Mouse (Mus musculus) heart, postnatal 0 days (tissue): ENCODE measurements around the gene Sync. TPM values are rescaled to one million over a fixed set of nuclear protein-coding genes. Genes with fewer than 3 reads are reported as not detected.

Experiments
- ATAC-seq: fragments of 200-750 bp; cut with Nextera tagmentation; 2 replicates; pipeline ENCODE4 v1.8.0; 2017; ENCODE audit warnings: low read depth, moderate number of reproducible peaks, moderate library complexity; ENCODE audit not compliant: insufficient read depth
- DNase-seq: peaks from one replicate; pipeline ENCODE4 v3.0.0-alpha.2; 2016; ENCODE audit warnings: low spot score
- H3K27ac ChIP-seq: fragments of 300-500 bp; sonication (generic); 2 replicates; pipeline ENCODE4 v1.5.1; 2014; ENCODE audit warnings: low read depth, mild to moderate bottlenecking
- H3K27me3 ChIP-seq: fragments of 300-500 bp; sonication (generic); 2 replicates; pipeline ENCODE4 v1.6.1; 2014; ENCODE audit warnings: low read length, mixed read lengths; ENCODE audit not compliant: control insufficient read depth, insufficient read depth
- H3K36me3 ChIP-seq: fragments of 300-500 bp; sonication (generic); replicated peaks from 2 replicates; pipeline ENCODE4 v1.6.1; 2014; ENCODE audit warnings: low read length, mixed read lengths; ENCODE audit not compliant: control insufficient read depth, insufficient read depth
- H3K4me1 ChIP-seq: fragments of 300-500 bp; sonication (generic); 2 replicates; pipeline ENCODE4 v1.6.1; 2014; ENCODE audit warnings: antibody characterized with exemption; ENCODE audit not compliant: control insufficient read depth, insufficient read depth
- H3K4me2 ChIP-seq: fragments of 300-500 bp; sonication (generic); 2 replicates; pipeline ENCODE4 v1.6.1; 2014; ENCODE audit warnings: low read depth, mild to moderate bottlenecking, low read length, moderate library complexity
- H3K4me3 ChIP-seq: fragments of 300-500 bp; sonication (generic); 2 replicates; pipeline ENCODE4 v1.5.1; 2014; ENCODE audit warnings: low read depth, low read length
- H3K9ac ChIP-seq: fragments of 300-500 bp; sonication (generic); replicated peaks from 2 replicates; pipeline ENCODE4 v1.6.1; 2014; ENCODE audit warnings: low read depth, low read length, mixed read lengths
- H3K9me3 ChIP-seq: fragments of 300-500 bp; sonication (generic); replicated peaks from 2 replicates; pipeline ENCODE4 v1.6.1; 2016; ENCODE audit warnings: low read length; ENCODE audit not compliant: control insufficient read depth
- CTCF ChIP-seq: IDR thresholded peaks from 2 replicates; pipeline ENCODE4 v1.5.1; 2016; ENCODE audit warnings: antibody characterized with exemption, control low read depth, low read depth
- EP300 ChIP-seq: IDR thresholded peaks from 2 replicates; pipeline ENCODE4 v1.6.1; 2016; ENCODE audit warnings: antibody characterized with exemption, low read depth
- WGBS: fragments of 180-500 bp; shearing (Covaris S2); extraction: QIAGEN DNeasy Blood & Tissue Kit; methylation state at CpG from one replicate; pipeline ENCODE4 v1.1.7; 2014; 5-methylcytosine and 5-hydroxymethylcytosine counted together
- polyA plus RNA-seq: library from polyadenylated mRNA; unstranded; fragments of >200 nt; fragmentation: Nextera tagmentation; extraction: Ambion mirVana; gene quantifications from 2 replicates; pipeline ENCODE4 v1.2.1, GENCODE M21; 2015
- total RNA-seq: library from RNA; depleted of rRNA; stranded (reverse); fragments of >200 nt; gene quantifications from 2 replicates; pipeline ENCODE4 v1.2.3, GENCODE M21; 2014; ENCODE audit warnings: low replicate concordance

The Sync gene
- total and polyA plus RNA-seq, 2 experiments from 2014 or later = 1.4 to 3.8 TPM

DNA sequence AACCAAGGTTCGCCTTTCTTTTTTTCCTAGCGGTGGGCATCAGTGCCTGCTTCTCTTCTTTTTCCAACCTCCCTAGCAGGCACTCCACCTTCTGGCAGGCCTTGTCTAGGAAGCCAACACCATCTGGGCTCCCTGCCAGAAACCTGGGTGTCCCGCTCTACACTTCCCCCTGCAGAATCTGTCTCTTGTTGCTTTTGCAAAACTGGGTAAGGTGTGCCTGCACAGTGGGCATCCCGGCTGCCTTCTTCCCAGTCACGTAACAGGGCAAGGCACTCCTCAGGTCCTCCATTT is 14.7 kb upstream of the Sync start:
- no peaks in the 10 kb centered on the region for H3K9me3 ChIP-seq
- DNase-seq (peak; percentile 45), ATAC-seq (peak; percentile 37)
- 0 out of 2 replicates have a peak overlapping the region, but pooled peaks have one; percentile 6 for H3K4me2 ChIP-seq
- TF ChIP-seq EP300 (no peak), CTCF (peak; percentile 55)
- no peak overlapping the region for H3K27ac ChIP-seq
- 17% methylated on average over 5 of the region's 5 CpGs for WGBS
- peaks cover 3% of the 10 kb centered on the region; the same call in 1 of the 2 replicates for H3K4me1 ChIP-seq
- no peaks in the 10 kb centered on the region for H3K36me3 ChIP-seq
- 0 out of 2 replicates have a peak, but pooled peaks cover 9% of the 10 kb centered on the region for H3K27me3 ChIP-seq
- no peak overlapping the region for H3K9ac ChIP-seq
- no peak overlapping the region for H3K4me3 ChIP-seq

DNA sequence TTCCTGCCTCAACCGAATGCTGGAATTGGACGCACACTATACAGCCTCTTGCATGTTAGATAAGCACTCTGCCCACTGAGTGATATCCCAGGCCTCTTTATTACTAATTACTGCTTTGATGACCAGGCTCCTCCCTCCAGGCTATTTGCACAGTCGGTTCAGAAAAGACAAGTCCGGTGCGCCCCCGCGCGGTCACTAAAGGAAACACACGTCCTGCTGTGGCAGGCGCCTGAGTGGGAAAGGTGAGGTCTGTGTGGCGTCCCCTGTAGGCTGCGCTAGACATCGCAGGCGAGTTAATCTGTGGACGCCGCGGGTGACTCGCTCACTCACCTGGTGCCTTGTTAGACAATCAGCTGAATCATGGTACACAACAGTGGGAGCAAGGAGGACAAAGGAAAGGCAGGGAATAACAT is 11.0 kb upstream of the Sync start:
- Histone ChIP-seq H3K9ac (no peak overlapping the region), H3K27ac (no peak overlapping the region), H3K4me3 (no peak overlapping the region), H3K4me1 (peaks cover 3% of the 10 kb centered on the region; the same call in 1 of the 2 replicates), H3K27me3 (0 out of 2 replicates have a peak, but pooled peaks cover 6% of the 10 kb centered on the region), H3K9me3 (no peaks in the 10 kb centered on the region), H3K4me2 (no peak overlapping the region), H3K36me3 (no peaks in the 10 kb centered on the region)
- peak; percentile 70; the same call in 1 of the 2 replicates for ATAC-seq
- DNase-seq = peak; percentile 91
- TF ChIP-seq EP300 (no peak), CTCF (peak; percentile 100)
- under 1% methylated on average over 18 of the region's 18 CpGs for WGBS

DNA sequence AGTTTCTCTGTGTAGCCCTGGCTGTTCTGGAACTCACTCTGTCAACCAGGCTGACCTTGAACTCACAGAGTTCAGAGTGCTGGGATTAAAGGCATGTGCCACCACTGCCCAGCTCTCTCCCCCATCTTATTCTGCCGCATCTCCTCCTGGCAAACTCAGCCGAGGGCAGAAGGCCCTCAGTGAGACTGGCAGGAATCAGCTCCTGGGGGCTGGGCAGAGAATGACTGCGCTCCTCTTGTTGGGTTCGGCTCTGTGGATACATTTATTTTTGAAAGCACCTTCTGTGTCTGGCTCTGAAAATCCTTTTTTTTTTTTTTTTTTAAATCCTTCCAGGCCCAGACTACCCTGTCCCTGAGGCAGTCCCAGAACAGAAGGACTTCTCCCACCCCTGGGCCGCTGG is 4.6 kb upstream of the Sync start:
- Histone ChIP-seq H3K27me3 (peaks cover 16% of the 10 kb centered on the region; the same call in 1 of the 2 replicates), H3K9ac (no peak overlapping the region), H3K36me3 (no peaks in the 10 kb centered on the region), H3K9me3 (no peaks in the 10 kb centered on the region), H3K27ac (no peak overlapping the region), H3K4me3 (no peak overlapping the region), H3K4me1 (peaks cover 9% of the 10 kb centered on the region; the same call in 1 of the 2 replicates), H3K4me2 (no peak overlapping the region)
- no peak for ATAC-seq
- WGBS = 84% methylated on average over 5 of the region's 5 CpGs
- TF ChIP-seq CTCF (no peak), EP300 (no peak)
- no peak for DNase-seq

DNA sequence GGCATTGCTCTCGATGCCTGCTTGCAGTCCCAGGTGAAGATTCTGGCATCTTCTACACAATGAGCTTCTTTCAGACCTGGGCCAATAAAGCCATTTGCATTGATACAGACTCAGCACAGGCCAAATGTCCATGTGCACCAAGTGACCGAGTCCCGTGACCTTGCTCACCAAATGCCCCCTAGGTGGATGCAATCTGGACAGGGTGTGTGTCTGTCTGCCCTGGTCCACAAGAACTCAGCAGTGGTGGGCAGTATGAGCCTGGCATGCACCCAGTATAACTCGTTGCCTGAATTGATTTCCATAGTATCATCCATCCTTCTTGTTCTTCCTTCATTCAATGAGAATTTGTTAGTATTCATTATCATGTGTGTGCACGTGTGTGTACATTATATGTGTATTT is 4.2 kb upstream of the Sync start:
- Histone ChIP-seq H3K36me3 (no peaks in the 10 kb centered on the region), H3K27ac (no peak overlapping the region), H3K4me1 (peaks cover 9% of the 10 kb centered on the region; the same call in 1 of the 2 replicates), H3K4me2 (no peak overlapping the region), H3K9ac (no peak overlapping the region), H3K27me3 (peaks cover 16% of the 10 kb centered on the region; the same call in 1 of the 2 replicates), H3K9me3 (no peaks in the 10 kb centered on the region), H3K4me3 (no peak overlapping the region)
- ATAC-seq = no peak
- DNase-seq = no peak
- WGBS = 84% methylated on average over 5 of the region's 5 CpGs
- TF ChIP-seq EP300 (no peak), CTCF (no peak)

DNA sequence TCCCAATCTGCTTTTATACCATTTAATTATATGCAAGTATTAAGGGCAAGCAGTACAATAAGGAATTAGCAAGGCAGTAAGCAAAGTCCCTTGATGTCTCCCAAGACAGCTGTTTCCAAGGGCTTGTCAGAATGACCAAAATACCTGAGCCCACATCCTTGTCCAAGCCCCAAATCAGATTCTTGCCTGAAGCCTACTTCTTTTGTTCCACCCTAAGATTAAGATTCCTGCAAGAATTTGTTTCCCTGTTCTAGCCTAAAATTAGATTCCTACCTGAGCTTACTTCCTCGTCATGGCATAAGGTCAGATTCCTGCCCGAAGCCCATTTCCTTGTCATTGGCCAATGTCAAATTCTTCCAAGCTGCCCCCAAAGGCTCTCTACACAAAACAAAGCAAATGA is 2.7 kb upstream of the Sync start:
- H3K27ac ChIP-seq = no peak overlapping the region
- no peak overlapping the region for H3K4me2 ChIP-seq
- peaks cover 16% of the 10 kb centered on the region; the same call in 1 of the 2 replicates for H3K27me3 ChIP-seq
- peaks cover 9% of the 10 kb centered on the region; the same call in 1 of the 2 replicates for H3K4me1 ChIP-seq
- WGBS = 66% methylated on average over 2 of the region's 2 CpGs
- H3K9ac ChIP-seq = no peak overlapping the region
- DNase-seq (no peak), ATAC-seq (no peak)
- no peak overlapping the region for H3K4me3 ChIP-seq
- no peaks in the 10 kb centered on the region for H3K9me3 ChIP-seq
- H3K36me3 ChIP-seq = no peaks in the 10 kb centered on the region
- TF ChIP-seq CTCF (no peak), EP300 (no peak)

DNA sequence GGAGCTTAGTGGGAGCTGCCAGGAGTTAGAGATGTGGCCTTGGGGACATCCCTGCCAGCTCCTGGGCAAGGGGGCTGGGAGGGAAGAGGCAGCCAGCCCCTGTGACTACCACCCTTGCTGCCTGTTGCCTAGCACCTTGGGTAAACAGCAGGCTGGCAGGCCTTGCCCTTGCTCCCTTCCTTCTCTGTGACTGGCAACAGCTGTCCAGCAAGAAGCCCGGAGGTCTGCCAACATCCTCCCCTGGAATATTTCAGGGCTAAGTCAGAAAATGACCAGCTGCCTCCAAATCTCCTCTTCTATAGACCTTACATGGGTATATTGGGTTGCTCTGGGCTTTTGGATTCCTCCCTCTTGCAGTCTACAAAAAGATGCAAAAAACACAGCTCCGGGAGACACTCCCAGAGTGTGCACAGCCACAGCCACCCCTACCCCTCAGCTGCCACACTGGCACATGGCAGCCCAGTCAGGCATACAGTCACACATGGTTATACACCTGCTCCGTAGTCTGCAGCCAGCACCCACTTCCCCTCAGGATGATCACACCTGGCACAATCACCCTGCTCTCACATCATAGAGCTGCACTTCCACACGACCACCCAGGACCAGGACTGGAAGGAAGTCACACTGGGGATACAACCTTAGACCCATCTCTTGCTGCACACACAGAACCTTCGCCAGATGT is 1.3 kb upstream of the Sync start:
- 0 out of 2 replicates have a peak, but pooled peaks have one; percentile 7 for ATAC-seq
- DNase-seq = no peak
- H3K36me3 ChIP-seq = no peaks in the 10 kb centered on the region
- H3K27me3 ChIP-seq = peaks cover 16% of the 10 kb centered on the region; the same call in 1 of the 2 replicates
- H3K4me1 ChIP-seq = peaks cover 9% of the 10 kb centered on the region; the same call in 1 of the 2 replicates
- peak overlapping the region; percentile 99; the same call in 1 of the 2 replicates for H3K4me2 ChIP-seq
- peak overlapping the region; percentile 62; the same call in 1 of the 2 replicates for H3K4me3 ChIP-seq
- no peak overlapping the region for H3K9ac ChIP-seq
- WGBS = 61% methylated on average over 5 of the region's 5 CpGs
- TF ChIP-seq CTCF = no peak
- no peak overlapping the region for H3K27ac ChIP-seq
- no peaks in the 10 kb centered on the region for H3K9me3 ChIP-seq
